Mouse (Mus musculus) kidney, adult 2 months (tissue): Measurements from ENCODE around the gene Irgm2.

ENCODE experiments used
- CTCF ChIP-seq: fragments of 200-500 bp; conservative IDR thresholded peaks from 2 replicates; pipeline ENCODE4 v1.5.1; 2011; ENCODE audit warnings: low read depth, mild to moderate bottlenecking, control low read depth, low read length, moderate library complexity, mixed read lengths; ENCODE audit not compliant: insufficient read depth, insufficient read length
- POLR2A ChIP-seq: fragments of 200-500 bp; IDR thresholded peaks from one replicate; pipeline ENCODE4 v1.6.1; 2011; ENCODE audit warnings: low read depth, low read length, control low read depth

DNA sequence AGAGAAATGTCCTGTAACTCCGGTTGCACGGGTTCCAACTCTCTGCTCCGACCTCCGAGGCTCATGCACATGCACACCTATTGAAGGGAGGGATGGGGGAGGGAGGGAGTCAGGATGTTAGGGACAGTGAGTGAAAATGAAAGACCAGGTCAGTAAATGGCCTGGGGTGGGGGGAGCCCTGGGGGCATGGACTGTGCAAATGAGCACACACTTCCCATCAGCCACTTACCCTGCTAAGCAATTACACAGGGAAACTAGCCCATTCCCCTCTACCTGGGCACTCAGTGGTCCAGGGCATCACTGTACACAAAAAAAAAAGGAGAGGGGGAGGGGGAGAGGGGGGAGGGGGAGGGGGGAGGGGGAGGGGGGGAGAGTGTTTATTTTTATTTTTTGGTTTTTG is 755 bp upstream of the Irgm2 start:
- TF ChIP-seq POLR2A (no peak), CTCF (no peak)
